ENCODE assay signal across 17 mouse cellular contexts in genomic region chr6:139750599-139750998, GRCm38 (mm10).
"Had no signal": no experiment of that assay in that cellular context is flagged by ENCODE, and none has a peak within 500 bp of the region (broad histone marks: within the 10 kb centered on the region; RNA-seq: fewer than 3 reads in every experiment).

No protein-coding gene starts in this region.

- DNase-seq: liver, embryonic 13.5 days; liver, postnatal 0 days; lung, adult 2 months; lung, postnatal 10 days; right cerebral cortex, postnatal 14 days; thymus, adult 2 months; thymus, postnatal 25 days; thymus, postnatal 4 days had no signal

- H3K27ac ChIP-seq: liver, embryonic 13.5 days; liver, embryonic 15.5 days; lung, embryonic 15.5 days; macrophage; midbrain, embryonic 13.5 days; midbrain, embryonic 15.5 days; neural tube, embryonic 12.5 days; stomach, embryonic 15.5 days; stomach, postnatal 0 days had no signal

- H3K4me3 ChIP-seq: liver, embryonic 13.5 days; liver, embryonic 15.5 days; lung, embryonic 15.5 days; megakaryocyte, embryonic 14.5 days; midbrain, embryonic 13.5 days; midbrain, embryonic 15.5 days; neural tube, embryonic 12.5 days; stomach, embryonic 15.5 days had no signal
